Mouse (Mus musculus): ENCODE data around the gene Pias4.

GRCm38 (mm10) chr10:81167200-81168086 lies at the start of gene Pias4:
- peak; percentile 82 for TF ChIP-seq POLR2A (IDR thresholded peaks at IDR 0.05; ENCODE audit: control insufficient read depth, extremely low read depth, insufficient read depth, low read length, poor library complexity)
- TF ChIP-seq CTCF (IDR thresholded peaks at IDR 0.05; ENCODE audit: borderline replicate concordance, control insufficient read depth, extremely low read depth, insufficient read depth, low read length, poor library complexity), result peak; percentile 54; the same call in 1 of the 2 replicates
